Mouse (Mus musculus): ENCODE results near the gene Ccdc85a.

GRCm38 (mm10) chr11:28375891-28376290, 208.2 kb downstream of the Ccdc85a start:
- TF ChIP-seq GATA1 (IDR thresholded peaks at IDR 0.05; ENCODE audit: borderline replicate concordance, low read length) (no peak), FLI1 (IDR thresholded peaks at IDR 0.05; ENCODE audit: low read length) (no peak)
